Mouse (Mus musculus): ENCODE data around the gene Draxin.
"Not testable (repeated sequence)": the region's sequence is repeated elsewhere in the genome, so short reads cannot be mapped to it uniquely, and the experiment has no call there.

Draxin gene

GRCm38 (mm10) chr4:148130561-148131413, at the start of gene Draxin:
Gene Draxin (minus strand): TSS chr4:148130698.
- DNase-seq (ENCODE audit: low spot score): peak; percentile 62

GRCm38 (mm10) chr4:148177716-148178115, 47.2 kb upstream of the Draxin start:
- no peak for DNase-seq (ENCODE audit: low spot score)

GRCm38 (mm10) chr4:148176603-148177002, 46.1 kb upstream of the Draxin start:
- not testable (repeated sequence) for DNase-seq (ENCODE audit: low spot score)

GRCm38 (mm10) chr4:148174495-148174862, 44.0 kb upstream of the Draxin start:
- no peak for DNase-seq (ENCODE audit: low spot score)

- DNase-seq (ENCODE audit: low spot score): no peak
Measured at GRCm38 (mm10) chr4:148173811-148174494, 43.5 kb upstream of the Draxin start.

- no peak for DNase-seq (ENCODE audit: low spot score)
Measured at GRCm38 (mm10) chr4:148171261-148171660, 40.8 kb upstream of the Draxin start.

GRCm38 (mm10) chr4:148170842-148171241, 40.3 kb upstream of the Draxin start:
- DNase-seq (ENCODE audit: low spot score): no peak

GRCm38 (mm10) chr4:148169586-148169985, 39.1 kb upstream of the Draxin start:
- DNase-seq (ENCODE audit: low spot score): no peak

- no peak for DNase-seq (ENCODE audit: low spot score)
Measured at GRCm38 (mm10) chr4:148168287-148168686, 37.8 kb upstream of the Draxin start.

GRCm38 (mm10) chr4:148166986-148167385, 36.5 kb upstream of the Draxin start:
- DNase-seq (ENCODE audit: low spot score): no peak

- no peak for DNase-seq (ENCODE audit: low spot score)
Measured at GRCm38 (mm10) chr4:148166431-148166830, 35.9 kb upstream of the Draxin start.

GRCm38 (mm10) chr4:148165551-148165950, 35.1 kb upstream of the Draxin start:
- DNase-seq (ENCODE audit: low spot score): no peak

GRCm38 (mm10) chr4:148164461-148164860, 34.0 kb upstream of the Draxin start:
- DNase-seq (ENCODE audit: low spot score): no peak

GRCm38 (mm10) chr4:148164002-148164439, 33.5 kb upstream of the Draxin start:
- peak; percentile 50 for DNase-seq (ENCODE audit: low spot score)

- DNase-seq (ENCODE audit: low spot score): no peak
Measured at GRCm38 (mm10) chr4:148160436-148161390, 30.2 kb upstream of the Draxin start, which contains the start of the genes Fbxo44 and Fbxo2. Gene Fbxo44 (minus strand): TSS chr4:148160482. Gene Fbxo2 (plus strand): TSS chr4:148160621.

GRCm38 (mm10) chr4:148159544-148160435, 29.3 kb upstream of the Draxin start:
- peak; percentile 90 for DNase-seq (ENCODE audit: low spot score)

GRCm38 (mm10) chr4:148158436-148159348, 28.2 kb upstream of the Draxin start:
- DNase-seq (ENCODE audit: low spot score): no peak

GRCm38 (mm10) chr4:148154982-148155381, 24.5 kb upstream of the Draxin start:
- DNase-seq (ENCODE audit: low spot score): no peak

- DNase-seq (ENCODE audit: low spot score): no peak
Measured at GRCm38 (mm10) chr4:148154006-148154405, 23.5 kb upstream of the Draxin start.

GRCm38 (mm10) chr4:148152547-148152946, 22.0 kb upstream of the Draxin start:
- no peak for DNase-seq (ENCODE audit: low spot score)
